Comparison of ENCODE assay signal across 8 mouse cellular contexts in the genomic region with DNA sequence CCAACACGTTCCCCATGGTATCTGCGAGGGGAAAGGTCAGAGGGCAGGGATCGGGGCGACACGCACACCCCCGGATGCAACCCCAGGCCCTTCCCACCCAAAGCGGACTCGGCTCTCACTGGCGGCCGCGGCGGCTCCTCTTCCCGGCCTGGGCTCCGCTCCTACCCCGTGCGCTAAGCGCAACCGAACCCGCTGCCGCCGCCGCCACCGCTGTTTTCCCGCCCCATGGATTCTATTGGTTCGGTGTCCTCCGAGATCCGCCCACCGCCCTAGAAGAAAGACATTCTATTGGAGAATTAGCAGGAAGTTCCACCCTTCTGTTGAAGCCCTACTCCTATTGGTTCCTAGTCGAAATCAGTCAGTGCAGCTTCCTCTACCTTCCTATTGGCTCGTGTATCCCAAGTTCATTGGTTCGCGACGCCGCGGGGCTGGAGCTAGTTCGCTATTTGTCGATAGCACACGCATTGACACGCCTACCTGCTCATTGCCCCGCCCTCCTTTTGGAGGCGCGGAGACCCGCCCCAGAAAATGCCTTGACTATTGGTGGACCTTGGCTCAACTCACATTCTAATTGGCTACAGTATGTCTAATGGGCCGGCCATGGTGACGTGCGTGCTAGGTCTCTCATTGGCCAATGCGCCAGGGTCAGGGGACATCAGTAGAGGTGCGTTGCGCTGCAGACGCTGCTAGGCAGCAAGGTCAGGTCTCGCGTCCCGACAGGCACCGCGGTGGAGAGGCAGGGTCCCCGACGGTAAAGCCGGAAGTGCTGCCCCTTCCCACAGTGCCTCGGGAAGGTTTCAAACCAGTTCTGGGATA. TPM values are rescaled to one million over a fixed set of nuclear protein-coding genes. Genes with fewer than 3 reads are reported as not detected.
A peak's percentile ranks its signal among the peaks of the same experiment; 100 is the strongest.
DNase-seq lines count a peak whose midpoint lies in the region; ATAC-seq and TF ChIP-seq lines count a peak whose summit lies in the region.

A gene (minus strand): TSS at position 200 of the 816 bp plus-strand sequence.

- H3K9me3 ChIP-seq in megakaryocyte, embryonic 14.5 days: peaks cover under 1% of the 10 kb centered on the region

- no peak for TF ChIP-seq CTCF in cortical plate, adult 2 months (IDR thresholded peaks at IDR 0.05; ENCODE audit: extremely low read depth, insufficient read depth, low read length)

- peak; percentile 39; the same call in 1 of the 2 replicates for TF ChIP-seq POLR2A in cortical plate, adult 2 months (IDR thresholded peaks at IDR 0.05; ENCODE audit: extremely low read depth, insufficient read depth, low read length)

- peak within 1 kb of the TSS; percentile 18 for H3K27ac ChIP-seq in cortical plate, adult 2 months (ENCODE audit: insufficient read depth, low read length)

- peaks cover 34% of the 10 kb centered on the region for H3K36me3 ChIP-seq in megakaryocyte, embryonic 14.5 days (replicated peaks; ENCODE audit: low read length)

- peak; percentile 90 for ATAC-seq in activated CD4-positive, CD25-positive, alpha-beta regulatory T cell, adult 4 months

- peak; percentile 99 to 100 for DNase-seq in gastrocnemius, adult 8-10 months (ENCODE audit: low spot score in 2 of 2)
- DNase-seq in hindlimb bud, embryonic 11.5 days (ENCODE audit: extremely low spot score, low read depth, low spot score): peak; percentile 98
- peak; percentile 97 to 100 for DNase-seq in left cerebral cortex, adult 8-10 months (ENCODE audit: low spot score in 2 of 2)
- peak; percentile 100 for DNase-seq in right cerebral cortex, postnatal 10 days (ENCODE audit: low spot score in 2 of 2)
- DNase-seq in urinary bladder, postnatal 25 days (ENCODE audit: low spot score): peak; percentile 90

- H3K4me1 ChIP-seq in cortical plate, adult 2 months (ENCODE audit: control insufficient read depth, insufficient read depth, low read length): no peaks in the 10 kb centered on the region
- H3K4me1 ChIP-seq in megakaryocyte, embryonic 14.5 days: peaks cover 49% of the 10 kb centered on the region

- peak within 1 kb of the TSS; percentile 44 for H3K4me3 ChIP-seq in cortical plate, adult 2 months (ENCODE audit: insufficient read depth, low read length)
- H3K4me3 ChIP-seq in megakaryocyte, embryonic 14.5 days (replicated peaks): peak within 1 kb of the TSS; percentile 99

- H3K27me3 ChIP-seq in megakaryocyte, embryonic 14.5 days (replicated peaks): peaks cover 15% of the 10 kb centered on the region

RNA-seq across cellular contexts. Expression of the gene that starts here (rescaled TPM):
- 10 to 100 TPM in 1 of 2 experiments, 1 to 10 TPM in 1; 5.7 to 11.7 TPM for polyA plus RNA-seq in activated CD4-positive, CD25-positive, alpha-beta regulatory T cell, adult 4 months (2017; shearing (Covaris generic))
- polyA plus RNA-seq in cortical plate, adult 2 months (2012; rRNA removed): 108 TPM in 2 replicates
- total RNA-seq in gastrocnemius, adult 8-10 months (2022): 10 to 100 TPM; 44.3 to 48.3 (median 46.0) TPM
- 100 to 1,000 TPM; 109 to 112 (median 111) TPM for total RNA-seq in left cerebral cortex, adult 8-10 months (2022)
- 129 and 184 TPM in 2 replicates for polyA plus RNA-seq in megakaryocyte, embryonic 14.5 days (2012; ENCODE audit: insufficient read depth, low replicate concordance)

Comparison
In these comparisons a context has a peak if more than half of its experiments do, and no peak if none do; other contexts are left out.
1. Peak in every context shown above with its lines: DNase-seq, ATAC-seq, H3K4me3 ChIP-seq and H3K27ac ChIP-seq.